Mouse (Mus musculus) embryonic facial prominence, embryonic 15.5 days (tissue): ENCODE results near the gene Il15. TPM values are rescaled to one million over a fixed set of nuclear protein-coding genes. Genes with fewer than 3 reads are reported as not detected.

Experiments used
- ATAC-seq: fragments of 200-750 bp; cut with Nextera tagmentation; 2 replicates; pipeline ENCODE4 v1.8.0; 2017; ENCODE audit warnings: low read depth, moderate TSS enrichment; ENCODE audit not compliant: insufficient number of reproducible peaks, low FRiP score, low TSS enrichment
- H3K27ac ChIP-seq: fragments of 300-500 bp; sonication (generic); replicated peaks from 2 replicates; pipeline ENCODE4 v1.5.1; 2015; ENCODE audit warnings: mild to moderate bottlenecking, inconsistent platforms
- H3K27me3 ChIP-seq: fragments of 300-500 bp; sonication (generic); 2 replicates; pipeline ENCODE4 v1.6.1; 2015; ENCODE audit warnings: inconsistent platforms
- H3K36me3 ChIP-seq: fragments of 300-500 bp; sonication (generic); 2 replicates; pipeline ENCODE4 v1.6.1; 2015; ENCODE audit warnings: mild to moderate bottlenecking, inconsistent platforms
- H3K4me1 ChIP-seq: fragments of 300-500 bp; sonication (generic); 2 replicates; pipeline ENCODE4 v1.6.1; 2015; ENCODE audit warnings: inconsistent platforms
- H3K4me2 ChIP-seq: fragments of 300-500 bp; sonication (generic); replicated peaks from 2 replicates; pipeline ENCODE4 v1.6.1; 2015; ENCODE audit warnings: mild to moderate bottlenecking, inconsistent platforms
- H3K4me3 ChIP-seq: fragments of 300-500 bp; sonication (generic); replicated peaks from 2 replicates; pipeline ENCODE4 v1.5.1; 2015; ENCODE audit warnings: mild to moderate bottlenecking, inconsistent platforms
- H3K9ac ChIP-seq: fragments of 300-500 bp; sonication (generic); 2 replicates; pipeline ENCODE4 v1.6.1; 2015; ENCODE audit warnings: inconsistent platforms
- H3K9me3 ChIP-seq: fragments of 300-500 bp; sonication (generic); replicated peaks from 2 replicates; pipeline ENCODE4 v1.6.1; 2016; ENCODE audit warnings: inconsistent platforms
- WGBS: fragments of 180-500 bp; shearing (Covaris S2); methylation state at CpG from one replicate; pipeline ENCODE4 v1.1.7; 2015; 5-methylcytosine and 5-hydroxymethylcytosine counted together
- polyA plus RNA-seq: library from polyadenylated mRNA; unstranded; fragments of >200 nt; fragmentation: Nextera tagmentation; extraction: Ambion mirVana; gene quantifications from 2 replicates; pipeline ENCODE4 v1.2.1, GENCODE M21; 2015

Gene Il15
- 4.0 and 5.7 TPM in 2 replicates for polyA plus RNA-seq

DNA sequence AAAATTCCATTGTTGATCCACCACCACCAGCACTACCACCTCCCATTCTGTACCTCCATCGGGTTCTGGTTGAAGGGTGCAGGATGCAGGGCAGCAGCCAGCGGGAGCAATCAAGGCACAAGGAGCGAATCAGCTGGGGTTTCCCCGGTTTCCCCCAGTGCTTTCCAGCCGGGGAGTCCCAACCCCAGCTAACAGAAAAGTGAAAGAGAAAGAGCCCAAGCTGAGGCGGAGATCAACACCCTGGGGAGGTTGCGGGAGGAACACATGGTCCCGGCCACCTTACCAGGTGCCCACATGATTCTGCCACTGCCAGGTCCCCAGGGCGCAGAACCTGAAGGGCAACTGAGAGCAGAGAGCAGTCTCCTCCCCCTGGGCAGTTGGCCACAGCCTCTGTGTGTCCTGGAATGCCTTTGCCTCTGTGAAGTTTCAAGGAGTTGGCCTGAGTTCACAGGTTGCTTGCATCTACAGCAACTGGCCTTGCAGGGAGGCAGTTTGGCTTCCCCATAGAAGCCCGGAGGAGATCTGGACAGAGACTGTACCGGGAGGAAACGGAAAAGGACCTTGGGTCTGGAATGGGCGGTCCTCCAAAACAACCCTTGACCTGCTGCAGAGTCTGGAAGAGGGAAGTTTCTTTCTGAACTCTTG lies at the start of gene Il15:
Gene Il15, minus strand, starts transcription at position 537 of the 645 bp plus-strand sequence.
- no peak for ATAC-seq
- Histone ChIP-seq H3K27ac (no peak within 1 kb of the TSS), H3K4me2 (peak within 1 kb of the TSS; percentile 72), H3K4me3 (peak within 1 kb of the TSS; percentile 50), H3K27me3 (no peaks in the 10 kb centered on the region), H3K4me1 (peaks cover 14% of the 10 kb centered on the region), H3K36me3 (no peaks in the 10 kb centered on the region), H3K9me3 (no peaks in the 10 kb centered on the region), H3K9ac (peak within 1 kb of the TSS; percentile 18; the same call in 1 of the 2 replicates)
- 11% methylated on average over 13 of the region's 13 CpGs for WGBS

GRCm38 (mm10) chr8:82444897-82445296 lies 41.9 kb upstream of the Il15 start:
- Histone ChIP-seq H3K27ac (no peak overlapping the region), H3K4me2 (no peak overlapping the region), H3K9ac (no peak overlapping the region), H3K9me3 (no peaks in the 10 kb centered on the region), H3K4me1 (no peaks in the 10 kb centered on the region), H3K27me3 (no peaks in the 10 kb centered on the region), H3K4me3 (no peak overlapping the region), H3K36me3 (no peaks in the 10 kb centered on the region)
- ATAC-seq = no peak

GRCm38 (mm10) chr8:82416587-82417340 lies 13.7 kb upstream of the Il15 start:
- no peaks in the 10 kb centered on the region for H3K9me3 ChIP-seq
- no peaks in the 10 kb centered on the region for H3K4me1 ChIP-seq
- no peak overlapping the region for H3K9ac ChIP-seq
- no peaks in the 10 kb centered on the region for H3K27me3 ChIP-seq
- H3K27ac ChIP-seq = no peak overlapping the region
- H3K36me3 ChIP-seq = no peaks in the 10 kb centered on the region
- no peak overlapping the region for H3K4me3 ChIP-seq
- ATAC-seq = no peak
- WGBS = 73% methylated on average over 5 of the region's 5 CpGs
- no peak overlapping the region for H3K4me2 ChIP-seq

DNA sequence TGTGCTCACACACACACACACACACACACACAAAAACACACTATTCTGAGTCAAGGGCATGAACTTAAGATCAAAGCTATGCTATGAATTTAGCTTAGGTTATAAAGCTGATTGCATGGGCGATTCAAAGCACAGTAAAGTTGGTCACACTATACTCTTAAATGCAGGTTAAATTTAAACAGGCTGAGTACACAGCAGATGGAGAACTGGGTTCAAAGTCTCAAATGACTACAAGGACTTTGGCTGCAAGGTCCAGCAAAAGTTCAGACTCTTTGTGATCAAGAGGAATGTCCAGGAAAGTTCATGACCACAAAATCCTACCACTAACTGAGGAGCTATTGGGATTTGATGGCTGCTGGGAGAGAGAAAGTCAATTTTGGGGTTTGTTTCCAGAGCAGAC lies 12.5 kb upstream of the Il15 start:
- no peaks in the 10 kb centered on the region for H3K4me1 ChIP-seq
- no peaks in the 10 kb centered on the region for H3K9me3 ChIP-seq
- H3K27ac ChIP-seq = no peak overlapping the region
- H3K4me3 ChIP-seq = no peak overlapping the region
- no peak overlapping the region for H3K9ac ChIP-seq
- H3K27me3 ChIP-seq = no peaks in the 10 kb centered on the region
- no peak for ATAC-seq
- no peak overlapping the region for H3K4me2 ChIP-seq
- 58% methylated on average over 1 of the region's 1 CpGs for WGBS
- H3K36me3 ChIP-seq = no peaks in the 10 kb centered on the region

- Histone ChIP-seq H3K9ac (no peak overlapping the region), H3K4me2 (no peak overlapping the region), H3K9me3 (no peaks in the 10 kb centered on the region), H3K27me3 (no peaks in the 10 kb centered on the region), H3K4me1 (no peaks in the 10 kb centered on the region), H3K27ac (no peak overlapping the region), H3K4me3 (no peak overlapping the region), H3K36me3 (no peaks in the 10 kb centered on the region)
- ATAC-seq = no peak
- WGBS = 56% methylated on average over 3 of the region's 3 CpGs
Observed at GRCm38 (mm10) chr8:82410135-82410534, 7.1 kb upstream of the Il15 start.

GRCm38 (mm10) chr8:82407060-82407459 lies 4.0 kb upstream of the Il15 start:
- peaks cover 11% of the 10 kb centered on the region for H3K4me1 ChIP-seq
- no peak overlapping the region for H3K4me2 ChIP-seq
- H3K4me3 ChIP-seq = no peak overlapping the region
- 57% methylated on average over 1 of the region's 1 CpGs for WGBS
- no peaks in the 10 kb centered on the region for H3K36me3 ChIP-seq
- H3K9ac ChIP-seq = no peak overlapping the region
- no peak overlapping the region for H3K27ac ChIP-seq
- H3K9me3 ChIP-seq = no peaks in the 10 kb centered on the region
- ATAC-seq = no peak
- no peaks in the 10 kb centered on the region for H3K27me3 ChIP-seq

DNA sequence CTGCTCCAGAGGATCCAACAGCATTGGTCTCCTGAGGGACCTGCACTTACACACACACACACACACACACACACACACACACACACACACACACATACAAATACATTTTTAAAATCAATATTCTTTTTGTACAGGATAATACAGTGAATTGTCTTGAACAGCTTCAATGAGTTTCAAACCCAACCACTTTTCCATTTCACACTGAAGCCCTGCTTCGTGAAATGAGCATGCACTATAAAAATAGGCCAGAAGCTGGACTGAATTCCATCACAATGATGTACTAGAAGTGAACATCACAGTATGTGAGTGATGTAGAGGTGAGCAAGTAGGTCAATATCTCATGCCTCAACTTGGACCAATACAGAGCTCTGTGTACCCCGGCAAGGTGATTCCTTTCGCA lies 1.0 kb upstream of the Il15 start:
- Histone ChIP-seq H3K4me1 (peaks cover 14% of the 10 kb centered on the region), H3K9me3 (no peaks in the 10 kb centered on the region), H3K9ac (no peak overlapping the region), H3K4me2 (no peak overlapping the region), H3K36me3 (no peaks in the 10 kb centered on the region), H3K27me3 (no peaks in the 10 kb centered on the region), H3K27ac (no peak overlapping the region), H3K4me3 (no peak overlapping the region)
- 94% methylated on average over 3 of the region's 3 CpGs for WGBS
- no peak for ATAC-seq

GRCm38 (mm10) chr8:82402261-82402685 lies 749 bp downstream of the Il15 start:
- ATAC-seq = no peak; the same call in 1 of the 2 replicates
- Histone ChIP-seq H3K9me3 (no peaks in the 10 kb centered on the region), H3K4me2 (peak overlapping the region; percentile 72), H3K36me3 (no peaks in the 10 kb centered on the region), H3K4me3 (peak overlapping the region; percentile 50), H3K27me3 (no peaks in the 10 kb centered on the region), H3K27ac (no peak overlapping the region), H3K4me1 (peaks cover 14% of the 10 kb centered on the region), H3K9ac (0 out of 2 replicates have a peak overlapping the region, but pooled peaks have one; percentile 18)
- under 1% methylated on average over 13 of the region's 13 CpGs for WGBS

- H3K9me3 ChIP-seq = no peaks in the 10 kb centered on the region
- no peak overlapping the region for H3K9ac ChIP-seq
- H3K27me3 ChIP-seq = no peaks in the 10 kb centered on the region
- no peaks in the 10 kb centered on the region for H3K36me3 ChIP-seq
- 24% methylated on average over 6 of the region's 6 CpGs for WGBS
- peak overlapping the region; percentile 50 for H3K4me3 ChIP-seq
- no peak for ATAC-seq
- H3K4me1 ChIP-seq = peaks cover 14% of the 10 kb centered on the region
- H3K27ac ChIP-seq = no peak overlapping the region
- peak overlapping the region; percentile 72 for H3K4me2 ChIP-seq
Observed at GRCm38 (mm10) chr8:82401490-82401889, 1.5 kb downstream of the Il15 start.

DNA sequence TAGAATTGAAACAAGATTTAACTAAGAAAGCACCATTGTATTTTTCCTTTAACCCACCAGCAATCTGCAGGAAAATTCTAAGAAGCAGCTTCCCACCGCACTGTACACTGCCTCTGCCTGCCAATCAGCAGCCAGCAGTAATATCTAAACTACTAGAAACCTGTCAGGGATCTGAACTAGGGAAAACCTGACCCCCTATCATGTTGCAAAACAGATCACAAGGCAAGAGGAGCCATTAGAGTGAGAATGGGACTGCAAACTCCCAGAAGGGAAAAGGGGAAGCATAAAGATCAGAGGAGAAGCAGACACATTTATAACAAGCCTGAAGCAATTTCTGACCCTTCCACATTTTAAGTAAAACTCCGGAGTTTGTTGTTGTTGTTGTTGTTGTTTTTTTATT lies 2.0 kb downstream of the Il15 start:
- Histone ChIP-seq H3K4me3 (no peak overlapping the region), H3K27ac (no peak overlapping the region), H3K9ac (no peak overlapping the region), H3K4me1 (peaks cover 14% of the 10 kb centered on the region), H3K4me2 (no peak overlapping the region), H3K27me3 (no peaks in the 10 kb centered on the region), H3K36me3 (no peaks in the 10 kb centered on the region), H3K9me3 (no peaks in the 10 kb centered on the region)
- 28% methylated on average over 2 of the region's 2 CpGs for WGBS
- no peak for ATAC-seq

DNA sequence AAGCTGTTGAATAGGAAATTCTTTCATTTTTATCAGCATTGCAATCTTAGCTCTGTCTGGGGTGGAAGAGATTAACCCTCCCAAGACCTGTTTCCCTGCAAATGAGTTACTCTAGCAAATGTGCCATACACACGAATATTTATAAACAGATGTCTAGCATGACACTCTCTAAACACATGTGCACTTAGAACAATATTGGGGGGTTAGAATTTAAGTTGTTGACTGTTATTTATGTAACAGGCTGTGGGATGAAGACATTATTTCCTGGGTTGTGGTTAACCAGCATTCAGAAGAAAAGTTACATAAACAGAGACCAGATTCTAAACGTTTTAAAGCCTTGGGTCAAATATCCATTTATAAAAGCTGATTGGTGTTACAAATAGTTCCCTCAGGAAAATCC lies 2.6 kb downstream of the Il15 start:
- Histone ChIP-seq H3K9me3 (no peaks in the 10 kb centered on the region), H3K9ac (no peak overlapping the region), H3K4me1 (peaks cover 14% of the 10 kb centered on the region), H3K4me2 (no peak overlapping the region), H3K4me3 (no peak overlapping the region), H3K27ac (no peak overlapping the region), H3K36me3 (no peaks in the 10 kb centered on the region), H3K27me3 (no peaks in the 10 kb centered on the region)
- no peak for ATAC-seq
- WGBS = 9% methylated on average over 2 of the region's 2 CpGs
